Mouse (Mus musculus): ENCODE data around the gene Olfr322. TPM values are rescaled to one million over a fixed set of nuclear protein-coding genes. Genes with fewer than 3 reads are reported as not detected.
"Not testable (repeated sequence)": the region's sequence is repeated elsewhere in the genome, so short reads cannot be mapped to it uniquely, and the experiment has no call there.

The Olfr322 gene
- polyA plus RNA-seq, 1 experiment from 2014 or later = not detected

- Histone ChIP-seq H3K4me1 (ENCODE audit: control insufficient read depth, insufficient read depth, low read length) (no peaks in the 10 kb centered on the region), H3K27me3 (ENCODE audit: control insufficient read depth, insufficient read depth, low read length) (no peaks in the 10 kb centered on the region), H3K9me3 (ENCODE audit: control insufficient read depth, low read length) (no peaks in the 10 kb centered on the region), H3K27ac (replicated peaks; ENCODE audit: low read depth, low read length) (no peak overlapping the region), H3K4me2 (ENCODE audit: low read depth, severe bottlenecking) (no peak overlapping the region), H3K9ac (ENCODE audit: low read length) (no peak overlapping the region), H3K36me3 (ENCODE audit: control insufficient read depth, insufficient read depth, low read length) (no peaks in the 10 kb centered on the region), H3K4me3 (ENCODE audit: low read depth, low read length) (no peak overlapping the region)
- WGBS = 60% methylated on average over 4 of the region's 4 CpGs
- no peak for ATAC-seq (ENCODE audit: insufficient number of reproducible peaks, low FRiP score, low TSS enrichment, low read depth)
- no peak for DNase-seq (ENCODE audit: low spot score)
Observed at GRCm38 (mm10) chr11:58671825-58672224, 13.2 kb downstream of the Olfr322 start.

DNA sequence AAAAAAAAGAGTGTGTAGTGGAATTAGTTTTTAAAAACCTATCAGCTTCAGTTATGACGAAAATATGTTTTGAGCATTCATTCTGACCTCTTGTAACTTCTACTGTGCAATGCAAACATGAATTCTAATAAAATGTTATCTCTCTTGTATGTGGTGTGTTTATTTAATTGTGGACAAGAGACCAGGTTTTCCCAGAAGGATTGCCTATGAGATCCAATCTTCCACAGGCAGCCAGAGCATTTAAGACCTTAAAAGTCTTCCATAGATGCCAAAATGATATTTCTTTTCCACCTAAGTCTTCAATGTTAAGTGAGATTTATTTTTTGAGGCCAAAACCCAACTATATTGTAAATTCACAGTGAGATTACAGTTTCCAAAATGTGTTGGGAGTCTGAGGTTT lies 22.2 kb downstream of the Olfr322 start, which contains the start of gene Olfr320:
TSS of gene Olfr320 (plus strand) at position 301 of the 400 bp plus-strand sequence.
- no peaks in the 10 kb centered on the region for H3K36me3 ChIP-seq (ENCODE audit: control insufficient read depth, insufficient read depth, low read length)
- no peak within 1 kb of the TSS for H3K27ac ChIP-seq (replicated peaks; ENCODE audit: low read depth, low read length)
- DNase-seq (ENCODE audit: low spot score) = no peak
- WGBS = 91% methylated on average over 1 of the region's 1 CpGs
- no peak within 1 kb of the TSS for H3K9ac ChIP-seq (ENCODE audit: low read length)
- H3K9me3 ChIP-seq (ENCODE audit: control insufficient read depth, low read length) = no peaks in the 10 kb centered on the region
- H3K4me3 ChIP-seq (ENCODE audit: low read depth, low read length) = no peak within 1 kb of the TSS
- no peak for ATAC-seq (ENCODE audit: insufficient number of reproducible peaks, low FRiP score, low TSS enrichment, low read depth)
- no peaks in the 10 kb centered on the region for H3K27me3 ChIP-seq (ENCODE audit: control insufficient read depth, insufficient read depth, low read length)
- no peak within 1 kb of the TSS for H3K4me2 ChIP-seq (ENCODE audit: low read depth, severe bottlenecking)
- H3K4me1 ChIP-seq (ENCODE audit: control insufficient read depth, insufficient read depth, low read length) = no peaks in the 10 kb centered on the region

DNA sequence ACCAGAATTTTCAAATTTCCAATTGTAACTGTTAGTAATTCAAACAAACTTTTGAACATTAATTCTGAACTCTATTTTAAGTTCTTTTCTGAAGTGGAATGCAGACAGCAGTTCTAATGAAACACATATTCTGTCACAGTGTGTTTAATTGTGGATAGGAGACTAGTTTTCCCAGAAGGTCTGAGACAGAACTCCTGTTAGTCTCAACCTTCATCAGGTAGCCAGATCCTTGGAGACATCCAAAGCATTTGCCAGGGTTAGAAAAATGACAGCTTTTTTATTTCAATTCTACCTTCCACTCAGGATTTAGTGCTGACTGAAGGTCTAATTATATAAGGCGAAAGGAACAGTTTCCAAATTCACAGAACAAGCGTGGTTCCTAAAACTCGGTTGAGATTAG lies 40.3 kb downstream of the Olfr322 start, which contains the start of gene Olfr319:
TSS of gene Olfr319 (plus strand) at position 301 of the 400 bp plus-strand sequence.
- Histone ChIP-seq H3K36me3 (ENCODE audit: control insufficient read depth, insufficient read depth, low read length) (no peaks in the 10 kb centered on the region), H3K9ac (ENCODE audit: low read length) (no peak within 1 kb of the TSS), H3K4me2 (ENCODE audit: low read depth, severe bottlenecking) (no peak within 1 kb of the TSS), H3K4me1 (ENCODE audit: control insufficient read depth, insufficient read depth, low read length) (no peaks in the 10 kb centered on the region), H3K27ac (replicated peaks; ENCODE audit: low read depth, low read length) (no peak within 1 kb of the TSS), H3K4me3 (ENCODE audit: low read depth, low read length) (no peak within 1 kb of the TSS), H3K27me3 (ENCODE audit: control insufficient read depth, insufficient read depth, low read length) (no peaks in the 10 kb centered on the region), H3K9me3 (ENCODE audit: control insufficient read depth, low read length) (no peaks in the 10 kb centered on the region)
- WGBS = 87% methylated on average over 3 of the region's 3 CpGs
- DNase-seq (ENCODE audit: low spot score) (no peak), ATAC-seq (ENCODE audit: insufficient number of reproducible peaks, low FRiP score, low TSS enrichment, low read depth) (no peak)

- Histone ChIP-seq H3K9me3 (ENCODE audit: control insufficient read depth, low read length) (no peaks in the 10 kb centered on the region), H3K9ac (ENCODE audit: low read length) (no peak overlapping the region), H3K4me2 (ENCODE audit: low read depth, severe bottlenecking) (no peak overlapping the region), H3K4me3 (ENCODE audit: low read depth, low read length) (no peak overlapping the region), H3K27ac (replicated peaks; ENCODE audit: low read depth, low read length) (no peak overlapping the region), H3K36me3 (ENCODE audit: control insufficient read depth, insufficient read depth, low read length) (no peaks in the 10 kb centered on the region), H3K27me3 (ENCODE audit: control insufficient read depth, insufficient read depth, low read length) (no peaks in the 10 kb centered on the region), H3K4me1 (ENCODE audit: control insufficient read depth, insufficient read depth, low read length) (no peaks in the 10 kb centered on the region)
- WGBS = 79% methylated on average over 11 of the region's 11 CpGs
- no peak for DNase-seq (ENCODE audit: low spot score)
- no peak for ATAC-seq (ENCODE audit: insufficient number of reproducible peaks, low FRiP score, low TSS enrichment, low read depth)
Observed at GRCm38 (mm10) chr11:58709086-58709485, 50.5 kb downstream of the Olfr322 start.

GRCm38 (mm10) chr11:58717723-58718122 lies 59.1 kb downstream of the Olfr322 start:
- not testable (repeated sequence) for H3K27me3 ChIP-seq (ENCODE audit: control insufficient read depth, insufficient read depth, low read length); H3K4me2 ChIP-seq (ENCODE audit: low read depth, severe bottlenecking); H3K9me3 ChIP-seq (ENCODE audit: control insufficient read depth, low read length); ATAC-seq (ENCODE audit: insufficient number of reproducible peaks, low FRiP score, low TSS enrichment, low read depth); DNase-seq (ENCODE audit: low spot score); H3K9ac ChIP-seq (ENCODE audit: low read length); H3K36me3 ChIP-seq (ENCODE audit: control insufficient read depth, insufficient read depth, low read length); H3K4me1 ChIP-seq (ENCODE audit: control insufficient read depth, insufficient read depth, low read length); H3K27ac ChIP-seq (replicated peaks; ENCODE audit: low read depth, low read length); H3K4me3 ChIP-seq (ENCODE audit: low read depth, low read length)
- WGBS = 88% methylated on average over 6 of the region's 7 CpGs

Other genes with a start within 250 kb of the Olfr322 start
- 0.28 TPM in 1 of 2 replicates, not detected in the other for gene 1810065E05Rik, start 237.7 kb upstream of the Olfr322 start, polyA plus RNA-seq (2014; fragmentation: Nextera tagmentation; extraction: Ambion mirVana)
- not detected in 2 replicates for gene Gm12253, start 226.2 kb upstream of the Olfr322 start, polyA plus RNA-seq (2014; fragmentation: Nextera tagmentation; extraction: Ambion mirVana)
- not detected in 2 replicates for gene Lypd9, start 205.9 kb upstream of the Olfr322 start, polyA plus RNA-seq (2014; fragmentation: Nextera tagmentation; extraction: Ambion mirVana)
- gene Olfr30, start 196.5 kb upstream of the Olfr322 start, polyA plus RNA-seq (2014; fragmentation: Nextera tagmentation; extraction: Ambion mirVana) = not detected in 2 replicates
- gene Olfr332, start 166.2 kb upstream of the Olfr322 start, polyA plus RNA-seq (2014; fragmentation: Nextera tagmentation; extraction: Ambion mirVana) = not detected in 2 replicates
- not detected in 2 replicates for gene Olfr331, start 156.2 kb upstream of the Olfr322 start, polyA plus RNA-seq (2014; fragmentation: Nextera tagmentation; extraction: Ambion mirVana)
- not detected in 2 replicates for gene Olfr330, start 123.9 kb upstream of the Olfr322 start, polyA plus RNA-seq (2014; fragmentation: Nextera tagmentation; extraction: Ambion mirVana)
- not detected in 2 replicates for gene Olfr329-ps, start 112.4 kb upstream of the Olfr322 start, polyA plus RNA-seq (2014; fragmentation: Nextera tagmentation; extraction: Ambion mirVana)
- gene Olfr328, start 103.1 kb upstream of the Olfr322 start, polyA plus RNA-seq (2014; fragmentation: Nextera tagmentation; extraction: Ambion mirVana) = 0.09 TPM in 1 of 2 replicates, not detected in the other
- not detected in 2 replicates for gene Olfr224, start 88.2 kb upstream of the Olfr322 start, polyA plus RNA-seq (2014; fragmentation: Nextera tagmentation; extraction: Ambion mirVana)
- not detected in 2 replicates for gene Olfr325, start 81.1 kb upstream of the Olfr322 start, polyA plus RNA-seq (2014; fragmentation: Nextera tagmentation; extraction: Ambion mirVana)
- gene Olfr324, start 63.7 kb upstream of the Olfr322 start, polyA plus RNA-seq (2014; fragmentation: Nextera tagmentation; extraction: Ambion mirVana) = not detected in 2 replicates
- gene 2210407C18Rik, start 42.7 kb upstream of the Olfr322 start, polyA plus RNA-seq (2014; fragmentation: Nextera tagmentation; extraction: Ambion mirVana) = not detected in 2 replicates
- not detected in 2 replicates for gene Olfr323, start 28.3 kb upstream of the Olfr322 start, polyA plus RNA-seq (2014; fragmentation: Nextera tagmentation; extraction: Ambion mirVana)
- gene Trim58, start 18.3 kb upstream of the Olfr322 start, polyA plus RNA-seq (2014; fragmentation: Nextera tagmentation; extraction: Ambion mirVana) = 0.08 and 0.38 TPM in 2 replicates
- gene Olfr320, start 22.3 kb downstream of the Olfr322 start, polyA plus RNA-seq (2014; fragmentation: Nextera tagmentation; extraction: Ambion mirVana) = not detected in 2 replicates
- not detected in 2 replicates for gene Olfr319, start 40.4 kb downstream of the Olfr322 start, polyA plus RNA-seq (2014; fragmentation: Nextera tagmentation; extraction: Ambion mirVana)
- not detected in 2 replicates for gene Olfr318, start 65.2 kb downstream of the Olfr322 start, polyA plus RNA-seq (2014; fragmentation: Nextera tagmentation; extraction: Ambion mirVana)
- 0.07 TPM in 1 of 2 replicates, not detected in the other for gene Olfr317, start 80.4 kb downstream of the Olfr322 start, polyA plus RNA-seq (2014; fragmentation: Nextera tagmentation; extraction: Ambion mirVana)
- gene Olfr316, start 94.0 kb downstream of the Olfr322 start, polyA plus RNA-seq (2014; fragmentation: Nextera tagmentation; extraction: Ambion mirVana) = not detected in 2 replicates
- gene Olfr315, start 114.4 kb downstream of the Olfr322 start, polyA plus RNA-seq (2014; fragmentation: Nextera tagmentation; extraction: Ambion mirVana) = not detected in 2 replicates
- gene Olfr314, start 124.2 kb downstream of the Olfr322 start, polyA plus RNA-seq (2014; fragmentation: Nextera tagmentation; extraction: Ambion mirVana) = not detected in 2 replicates
- gene Fam183b, start 143.2 kb downstream of the Olfr322 start, polyA plus RNA-seq (2014; fragmentation: Nextera tagmentation; extraction: Ambion mirVana) = not detected in 2 replicates
- not detected in 2 replicates for gene Olfr313, start 156.2 kb downstream of the Olfr322 start, polyA plus RNA-seq (2014; fragmentation: Nextera tagmentation; extraction: Ambion mirVana)
- gene Olfr312, start 170.5 kb downstream of the Olfr322 start, polyA plus RNA-seq (2014; fragmentation: Nextera tagmentation; extraction: Ambion mirVana) = not detected in 2 replicates
- not detected in 2 replicates for gene Olfr311, start 180.5 kb downstream of the Olfr322 start, polyA plus RNA-seq (2014; fragmentation: Nextera tagmentation; extraction: Ambion mirVana)
- 12.0 and 15.2 TPM in 2 replicates for gene Gm12258, start 188.4 kb downstream of the Olfr322 start, polyA plus RNA-seq (2014; fragmentation: Nextera tagmentation; extraction: Ambion mirVana)
- 9.4 and 10.4 TPM in 2 replicates for gene 2810021J22Rik, start 208.4 kb downstream of the Olfr322 start, polyA plus RNA-seq (2014; fragmentation: Nextera tagmentation; extraction: Ambion mirVana)
- 8.7 and 11.1 TPM in 2 replicates for gene Zfp39, start 245.4 kb downstream of the Olfr322 start, polyA plus RNA-seq (2014; fragmentation: Nextera tagmentation; extraction: Ambion mirVana)